Mouse (Mus musculus) urinary bladder, postnatal 10 days (tissue): ENCODE measurements around the gene Mcts2.
A peak's percentile ranks its signal among the peaks of the same experiment; 100 is the strongest.

Experiments
- DNase-seq: peaks from one replicate; pipeline ENCODE4 v3.0.0; 2022; ENCODE audit warnings: low spot score

Mcts2 gene

DNA sequence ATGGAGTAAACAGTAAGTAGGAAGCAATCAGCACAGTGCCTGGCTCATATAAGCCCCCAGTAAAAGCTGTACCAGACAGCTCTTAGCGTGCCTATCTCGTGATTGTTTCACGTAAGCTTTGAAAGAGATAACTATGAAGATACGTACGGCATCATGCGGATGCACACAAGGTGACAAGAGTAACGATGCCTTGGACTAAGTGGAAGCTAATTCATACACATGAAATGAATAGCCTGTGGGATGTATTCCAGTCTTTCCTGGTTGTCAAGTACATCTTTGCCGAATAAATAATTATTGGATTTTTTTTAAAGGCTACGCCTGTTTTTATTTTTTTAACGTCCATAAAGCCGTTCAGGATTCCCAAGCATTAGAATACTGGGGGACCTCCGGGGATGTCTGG lies 436 bp upstream of the Mcts2 start:
- no peak for DNase-seq

DNA sequence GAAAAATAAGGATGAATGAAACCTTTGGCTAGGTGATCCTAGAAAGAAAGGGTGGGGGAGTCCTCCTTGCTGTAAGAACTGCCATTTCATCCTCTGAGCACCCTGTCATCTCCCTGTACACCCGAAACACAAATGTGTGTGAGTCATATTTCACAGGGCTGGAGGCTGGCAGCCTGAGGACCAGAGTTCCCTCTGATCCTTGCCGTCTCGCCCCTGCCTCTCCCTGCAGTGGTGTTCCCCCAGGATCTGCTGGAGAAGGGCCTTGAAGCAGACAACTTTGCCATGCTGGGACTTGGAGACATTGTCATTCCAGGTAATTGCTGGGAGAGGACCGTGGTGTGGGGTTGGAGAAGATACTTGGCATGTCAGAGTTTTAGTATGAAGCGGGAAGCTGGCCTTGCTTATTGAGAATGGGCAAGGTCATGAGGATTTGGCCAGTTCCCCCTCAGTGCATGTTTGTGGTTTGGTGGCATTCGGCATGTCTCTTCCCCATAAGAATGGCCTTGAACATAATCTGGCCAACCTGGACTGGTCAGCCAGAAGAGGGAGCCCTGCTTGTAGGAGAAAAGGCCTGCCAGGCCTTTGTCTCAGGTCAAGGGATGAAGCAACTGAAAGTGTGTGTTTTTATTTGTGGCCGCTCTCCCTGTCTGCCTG lies 4.9 kb downstream of the Mcts2 start:
- DNase-seq = no peak

- DNase-seq = no peak
Measured at GRCm38 (mm10) chr2:152693233-152693632, 6.4 kb downstream of the Mcts2 start.

- DNase-seq = no peak
Measured at GRCm38 (mm10) chr2:152693735-152694134, 6.9 kb downstream of the Mcts2 start.

DNA sequence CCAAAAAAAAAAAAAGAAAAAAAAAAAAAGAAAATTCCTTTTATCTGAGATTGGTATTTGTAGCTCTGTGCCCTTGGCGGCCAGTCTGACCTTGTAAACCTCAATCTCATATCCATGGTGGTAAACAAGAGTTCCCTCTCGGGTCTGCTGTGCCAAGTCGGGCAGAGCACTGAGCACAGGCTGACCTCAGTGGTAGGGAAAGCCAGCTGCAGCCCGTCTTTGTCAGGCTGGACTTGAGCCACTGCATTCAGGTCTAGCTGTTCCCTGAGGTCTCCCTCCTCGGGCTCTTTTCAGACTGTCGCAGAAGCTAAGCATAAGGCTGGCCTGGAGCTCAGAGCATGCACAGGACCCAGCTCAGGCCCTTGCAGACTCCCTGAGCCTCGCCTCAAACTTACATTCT lies 7.9 kb downstream of the Mcts2 start:
- DNase-seq = no peak

GRCm38 (mm10) chr2:152696016-152696415 lies 9.2 kb downstream of the Mcts2 start:
- no peak for DNase-seq

DNA sequence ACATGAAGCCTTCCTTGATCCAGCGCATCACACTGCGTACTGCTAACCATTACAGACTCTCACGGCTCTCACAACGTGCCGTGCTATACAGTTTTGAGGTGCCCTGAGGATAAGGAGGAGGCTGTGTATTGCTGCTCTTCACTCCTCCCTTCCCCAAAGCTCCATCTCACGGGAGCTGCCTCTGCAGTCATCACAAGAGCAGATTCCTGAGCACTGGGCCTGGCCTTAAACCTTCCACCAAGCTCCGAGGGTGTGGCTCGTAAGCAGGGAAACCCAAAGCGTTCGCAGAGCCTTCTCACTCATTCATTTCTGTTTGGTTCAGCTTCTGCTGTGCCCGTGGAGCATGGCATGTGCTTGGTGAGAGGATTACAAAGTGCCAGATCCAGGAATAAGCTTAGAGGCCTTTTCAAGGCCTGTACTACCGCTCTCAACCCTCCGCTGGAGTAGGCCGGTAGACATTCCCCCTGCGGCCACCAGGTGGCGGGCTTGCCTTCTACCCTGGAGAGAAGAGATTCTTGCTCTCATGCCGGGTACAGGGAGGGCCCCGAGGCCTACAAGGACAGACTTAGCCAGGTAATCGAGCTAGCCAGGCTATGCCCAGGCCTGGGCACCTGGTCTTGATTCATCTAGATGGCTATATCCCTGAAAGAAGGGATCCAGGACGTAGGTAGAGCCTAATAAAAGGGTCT lies 9.8 kb downstream of the Mcts2 start:
- DNase-seq = peak; percentile 80

DNA sequence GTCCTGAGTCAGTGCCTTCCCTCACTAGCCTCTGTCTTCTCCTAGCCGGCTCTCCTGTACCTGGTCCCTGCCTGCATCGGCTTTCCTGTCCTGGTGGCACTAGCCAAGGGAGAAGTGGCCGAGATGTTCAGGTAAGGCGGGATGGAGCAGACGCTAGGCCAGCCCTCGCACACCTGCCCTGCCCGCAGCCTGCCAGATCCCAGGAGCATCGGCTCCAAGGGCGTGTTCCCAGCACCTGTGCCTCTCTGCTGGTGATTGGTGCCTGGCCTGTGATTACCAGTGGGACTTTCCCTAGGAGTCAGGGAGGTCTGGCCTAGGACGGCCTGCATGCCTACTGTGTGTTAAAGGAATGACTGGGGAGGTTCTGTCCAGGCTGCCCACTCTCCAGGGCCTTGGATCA lies 13.3 kb downstream of the Mcts2 start:
- no peak for DNase-seq

GRCm38 (mm10) chr2:152700725-152701124 lies 13.9 kb downstream of the Mcts2 start:
- DNase-seq = no peak

DNA sequence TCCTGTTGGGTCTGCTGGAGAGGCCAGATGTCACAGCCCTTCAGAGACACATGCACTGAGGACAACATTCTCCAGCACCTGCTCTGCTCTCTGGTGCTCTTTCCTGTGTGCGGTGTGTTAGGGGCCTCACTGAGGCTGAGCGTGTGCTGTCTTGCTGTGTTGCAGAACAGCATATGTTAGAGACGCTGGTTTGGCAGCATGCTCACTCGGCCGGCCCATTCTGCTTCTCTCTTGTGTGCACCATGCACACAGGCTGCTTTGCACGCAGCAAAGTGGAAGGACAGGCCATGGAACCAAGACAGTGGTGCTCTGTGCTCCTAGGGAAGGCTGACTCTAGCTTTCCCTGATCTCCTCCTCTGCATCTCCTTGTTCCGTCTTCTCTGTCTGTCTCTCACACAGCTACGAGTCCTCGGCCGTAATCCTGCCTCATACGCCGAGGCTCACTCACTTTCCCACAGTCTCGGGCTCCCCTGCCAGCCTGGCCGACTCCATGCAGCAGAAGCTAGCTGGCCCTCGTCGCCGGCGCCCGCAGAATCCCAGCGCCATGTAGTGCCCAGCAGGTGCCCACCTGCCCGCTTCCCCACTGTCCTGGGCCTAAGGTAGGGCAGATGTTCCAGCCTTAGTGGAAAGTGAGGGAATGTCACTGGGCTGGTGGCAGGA lies 16.9 kb downstream of the Mcts2 start:
- no peak for DNase-seq

DNA sequence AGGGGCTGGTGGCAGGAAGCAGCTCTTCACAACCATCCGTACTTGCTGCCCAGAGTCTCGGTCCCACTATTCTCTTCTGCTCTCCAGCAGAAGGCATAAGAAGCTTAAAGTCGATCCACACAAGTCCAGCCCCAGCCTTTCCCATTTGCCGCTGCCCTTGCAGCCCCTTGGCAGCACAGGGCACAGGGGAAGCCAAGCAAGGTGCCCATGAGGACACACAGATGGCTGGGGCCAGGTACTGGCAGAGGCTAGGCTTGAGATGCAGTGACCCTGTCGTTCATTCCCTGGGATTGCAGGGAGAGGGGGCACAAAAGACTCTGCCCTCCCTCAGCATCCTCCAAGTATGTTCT lies 17.4 kb downstream of the Mcts2 start:
- DNase-seq = no peak

- DNase-seq = no peak
Measured at GRCm38 (mm10) chr2:152704811-152705370, 18.1 kb downstream of the Mcts2 start.

- no peak for DNase-seq
Measured at GRCm38 (mm10) chr2:152705993-152706571, 19.2 kb downstream of the Mcts2 start.

- no peak for DNase-seq
Measured at GRCm38 (mm10) chr2:152707186-152707585, 20.4 kb downstream of the Mcts2 start.

DNA sequence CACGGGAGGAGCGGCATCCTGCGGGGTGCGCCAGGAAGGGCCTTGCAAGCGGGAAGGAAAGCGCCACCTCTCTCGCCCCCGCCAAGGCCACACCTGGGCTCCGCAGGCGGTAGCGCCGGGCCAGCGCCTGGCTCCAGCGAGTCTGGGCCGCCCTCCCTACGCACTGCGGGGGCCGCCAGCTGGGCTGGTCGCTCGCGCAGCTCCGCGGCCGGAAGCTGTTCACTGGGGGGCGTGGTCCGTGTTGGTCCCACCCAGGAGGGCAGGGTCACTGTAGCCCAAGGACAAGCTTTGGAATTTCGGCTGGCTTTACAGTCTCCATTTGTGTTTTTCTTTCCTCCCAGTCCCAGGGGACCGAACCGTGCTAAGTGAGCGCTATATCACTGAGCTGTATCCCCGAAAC lies 20.8 kb downstream of the Mcts2 start:
- peak; percentile 84 for DNase-seq

GRCm38 (mm10) chr2:152709066-152709465 lies 22.2 kb downstream of the Mcts2 start:
- DNase-seq = no peak

- DNase-seq = no peak
Measured at GRCm38 (mm10) chr2:152716241-152716772, 29.5 kb downstream of the Mcts2 start.

- DNase-seq = no peak
Measured at GRCm38 (mm10) chr2:152717652-152718051, 30.8 kb downstream of the Mcts2 start.

DNA sequence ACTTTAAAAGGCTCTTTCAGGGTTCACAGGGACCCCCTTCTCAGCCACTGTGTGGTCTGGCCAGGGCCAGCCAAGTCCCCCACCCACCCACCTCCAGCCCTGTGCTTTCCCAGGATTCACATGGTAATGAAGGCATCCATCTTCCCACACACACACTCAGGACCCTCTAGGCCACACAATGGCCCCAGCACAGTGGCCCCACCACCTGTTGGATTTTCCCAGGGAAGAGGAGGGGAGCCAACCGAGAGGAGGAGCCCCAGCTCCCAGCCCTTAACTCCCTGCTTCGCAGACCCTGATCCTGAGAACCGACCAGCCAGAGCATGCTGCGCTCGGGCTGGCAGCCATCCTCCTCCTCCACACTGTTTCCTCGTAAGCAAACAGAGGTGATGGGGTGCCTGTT lies 31.2 kb downstream of the Mcts2 start:
- no peak for DNase-seq

DNA sequence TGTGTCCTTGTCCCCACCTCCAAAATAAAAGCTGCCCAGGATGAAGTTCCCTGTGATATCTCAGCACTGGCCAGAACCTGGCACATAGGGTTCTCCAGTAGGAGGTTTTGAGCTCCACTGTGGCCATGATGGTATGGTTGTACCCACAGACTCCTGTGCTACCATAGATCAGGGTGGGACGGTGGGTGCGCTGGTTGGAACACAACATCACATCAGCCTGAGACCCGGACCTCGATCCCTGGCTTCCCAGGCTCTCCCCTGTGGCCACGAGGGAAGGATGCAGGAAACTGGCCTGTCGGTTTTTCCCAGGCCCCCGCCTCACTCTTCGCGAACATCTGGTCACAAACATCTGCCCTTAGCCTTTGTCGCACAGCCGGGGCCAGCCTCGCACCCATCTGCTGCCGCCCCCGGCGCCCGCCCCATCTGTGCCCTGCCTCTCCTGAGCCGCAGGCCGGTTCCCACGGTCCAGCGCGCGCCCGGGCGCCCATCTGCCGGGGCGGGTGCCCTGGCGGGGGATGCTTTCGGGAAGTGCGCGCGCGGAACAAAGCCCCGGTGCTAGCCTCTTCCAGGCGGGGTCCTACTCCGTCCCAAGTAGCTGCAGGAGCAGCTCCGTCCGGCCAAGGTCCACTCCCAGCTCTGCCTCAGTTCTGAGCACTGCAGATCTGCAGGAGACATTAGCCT lies 37.0 kb downstream of the Mcts2 start:
- DNase-seq = no peak

- DNase-seq = no peak
Measured at GRCm38 (mm10) chr2:152724332-152724723, 37.5 kb downstream of the Mcts2 start.

DNA sequence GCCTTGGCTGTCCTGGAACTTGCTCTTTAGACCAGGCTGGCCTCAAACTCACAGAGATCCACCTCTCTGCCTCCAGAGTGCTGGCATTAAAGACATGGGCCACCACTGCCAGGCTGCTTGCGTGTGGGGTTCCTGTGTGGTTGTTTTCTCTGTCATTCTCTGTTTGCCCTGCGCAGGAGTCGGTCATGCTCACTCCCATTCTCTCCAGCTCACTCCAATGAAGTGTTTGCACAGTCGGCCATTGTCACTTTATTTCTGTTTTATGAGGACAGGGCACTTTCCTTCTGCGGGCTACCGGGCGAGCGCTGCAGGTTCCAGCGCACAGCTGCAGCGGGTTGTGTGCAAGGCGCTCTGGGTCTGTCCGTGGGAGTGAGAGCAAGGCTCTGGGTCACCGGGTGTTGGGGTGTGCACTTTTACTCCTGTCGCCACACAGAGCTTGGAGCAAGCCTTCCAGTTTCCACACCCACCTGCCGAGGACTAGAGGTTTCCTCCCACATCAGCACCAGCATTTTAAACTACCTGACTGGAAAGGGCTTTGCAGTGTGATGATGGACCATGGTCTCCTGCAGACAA lies 38.4 kb downstream of the Mcts2 start:
- DNase-seq = no peak
